Mouse (Mus musculus) CH12.LX (cell line): ENCODE data around the gene Dntt. TPM values are rescaled to one million over a fixed set of nuclear protein-coding genes. Genes with fewer than 3 reads are reported as not detected.

Experiments used
- DNase-seq: peaks from one replicate; pipeline ENCODE4 v3.0.0-alpha.2; 2013; ENCODE audit errors: extremely low read depth
- H3K27ac ChIP-seq: 2 replicates; pipeline ENCODE4 v1.5.1; 2012; ENCODE audit warnings: low read depth, mild to moderate bottlenecking, control low read depth, moderate library complexity; ENCODE audit not compliant: insufficient read depth
- H3K27me3 ChIP-seq: replicated peaks from 2 replicates; pipeline ENCODE3; 2012; ENCODE audit warnings: inconsistent platforms
- H3K36me3 ChIP-seq, 2 experiments: replicated peaks in 1 of 2; 2 replicates each; pipeline versions ENCODE3 to v1.6.1; 2012; ENCODE audit warnings: inconsistent platforms in 1 of 2, low read length in 1 of 2, mild to moderate bottlenecking in 1 of 2, mixed read lengths in 1 of 2, moderate library complexity in 1 of 2; ENCODE audit not compliant: control insufficient read depth in 1 of 2, insufficient read depth in 1 of 2
- H3K4me1 ChIP-seq, 2 experiments: 2 replicates each; pipeline ENCODE4 v1.6.1; 2012; ENCODE audit warnings: inconsistent platforms in 1 of 2, moderate library complexity in 1 of 2; ENCODE audit not compliant: insufficient read depth in 2 of 2, control insufficient read depth in 1 of 2
- H3K4me2 ChIP-seq: 2 replicates; pipeline ENCODE4 v1.6.1; 2012; ENCODE audit warnings: low read depth, mild to moderate bottlenecking, control low read depth; ENCODE audit not compliant: poor library complexity, insufficient read depth, severe bottlenecking
- H3K4me3 ChIP-seq, 3 experiments: fragments of 150-350 bp in 1 of 3; sonication (generic) in 1 of 3; replicated peaks in 1 of 3; 2 replicates each; pipeline versions ENCODE3 to v1.5.1; 2011 to 2012; ENCODE audit warnings: low read depth in 2 of 3, low read length in 2 of 3, mild to moderate bottlenecking in 2 of 3, moderate library complexity in 2 of 3, control low read depth in 1 of 3, improper control_type of control experiment in 1 of 3, inconsistent platforms in 1 of 3, mixed read lengths in 1 of 3; ENCODE audit not compliant: poor library complexity in 1 of 3
- H3K79me2 ChIP-seq: replicated peaks from 2 replicates; pipeline ENCODE4 v1.6.1; 2012; ENCODE audit warnings: mild to moderate bottlenecking, moderate library complexity; ENCODE audit not compliant: control insufficient read depth, poor library complexity, insufficient read depth, severe bottlenecking; ENCODE audit errors: extremely low read depth
- H3K9ac ChIP-seq: 2 replicates; pipeline ENCODE4 v1.6.1; 2012; ENCODE audit warnings: low read depth, mild to moderate bottlenecking, control low read depth, moderate library complexity; ENCODE audit not compliant: insufficient read depth
- H3K9me3 ChIP-seq: replicated peaks from 2 replicates; pipeline ENCODE3; 2012; ENCODE audit warnings: low read length, inconsistent platforms, mixed read lengths
- BHLHE40 ChIP-seq: IDR thresholded peaks from 2 replicates; pipeline ENCODE4 v1.6.1; 2011; ENCODE audit warnings: mild to moderate bottlenecking, low read depth, low read length, improper control_type of control experiment
- CTCF ChIP-seq, 2 experiments: IDR thresholded peaks in 1 of 2; conservative IDR thresholded peaks in 1 of 2; 2 replicates each; pipeline ENCODE4 v1.5.1; 2011 to 2012; ENCODE audit warnings: low read depth in 2 of 2, low read length in 2 of 2, improper control_type of control experiment in 1 of 2, inconsistent platforms in 1 of 2, mild to moderate bottlenecking in 1 of 2, moderate library complexity in 1 of 2
- E2F4 ChIP-seq: IDR thresholded peaks from 2 replicates; pipeline ENCODE4 v1.6.1; 2011; ENCODE audit warnings: low read depth, low read length, improper control_type of control experiment; ENCODE audit not compliant: insufficient replicate concordance
- ELF1 ChIP-seq: IDR thresholded peaks from 2 replicates; pipeline ENCODE4 v1.6.1; 2014; ENCODE audit warnings: low read depth, mild to moderate bottlenecking, inconsistent platforms, low read length, improper control_type of control experiment
- EP300 ChIP-seq: IDR thresholded peaks from 2 replicates; pipeline ENCODE4 v1.6.1; 2011; ENCODE audit warnings: low read length, improper control_type of control experiment
- GABPA ChIP-seq: IDR thresholded peaks from 2 replicates; pipeline ENCODE4 v1.6.1; 2012; ENCODE audit warnings: low read depth, low read length, improper control_type of control experiment, inconsistent platforms; ENCODE audit not compliant: insufficient replicate concordance
- HCFC1 ChIP-seq: IDR thresholded peaks from 2 replicates; pipeline ENCODE4 v1.6.1; 2012; ENCODE audit warnings: low read depth, mild to moderate bottlenecking, inconsistent platforms, low read length, improper control_type of control experiment
- IRF4 ChIP-seq: IDR thresholded peaks from 2 replicates; pipeline ENCODE4 v1.6.1; 2014; ENCODE audit warnings: low read depth, mild to moderate bottlenecking, inconsistent platforms, low read length, improper control_type of control experiment
- JUND ChIP-seq: conservative IDR thresholded peaks from 2 replicates; pipeline ENCODE4 v1.6.1; 2011; ENCODE audit warnings: low read depth, low read length, improper control_type of control experiment
- MAFK ChIP-seq: IDR thresholded peaks from 2 replicates; pipeline ENCODE4 v1.6.1; 2011; ENCODE audit warnings: low read length, improper control_type of control experiment; ENCODE audit not compliant: insufficient replicate concordance
- MEF2A ChIP-seq: IDR thresholded peaks from 2 replicates; pipeline ENCODE4 v1.6.1; 2014; ENCODE audit warnings: low read depth, mild to moderate bottlenecking, inconsistent platforms, low read length, improper control_type of control experiment, borderline replicate concordance
- NELFE ChIP-seq: IDR thresholded peaks from 2 replicates; pipeline ENCODE4 v1.6.1; 2011; ENCODE audit warnings: low read depth, low read length, improper control_type of control experiment
- POLR2A ChIP-seq: IDR thresholded peaks from 2 replicates; pipeline ENCODE4 v1.6.1; 2011; ENCODE audit warnings: low read depth, mild to moderate bottlenecking, improper control_type of control experiment, low read length
- POLR2AphosphoS2 ChIP-seq: IDR thresholded peaks from 2 replicates; pipeline ENCODE4 v1.6.1; 2011; ENCODE audit warnings: low read depth, low read length, improper control_type of control experiment
- RAD21 ChIP-seq: IDR thresholded peaks from 2 replicates; pipeline ENCODE4 v1.6.1; 2011; ENCODE audit warnings: low read depth, mild to moderate bottlenecking, low read length, improper control_type of control experiment, moderate library complexity
- RCOR1 ChIP-seq: conservative IDR thresholded peaks from 2 replicates; pipeline ENCODE4 v1.6.1; 2012; ENCODE audit warnings: low read depth, mild to moderate bottlenecking, inconsistent platforms, low read length, improper control_type of control experiment
- TBP ChIP-seq: conservative IDR thresholded peaks from 2 replicates; pipeline ENCODE4 v1.6.1; 2011; ENCODE audit warnings: low read depth, low read length, improper control_type of control experiment
- TCF12 ChIP-seq: IDR thresholded peaks from 2 replicates; pipeline ENCODE4 v1.6.1; 2014; ENCODE audit warnings: low read depth, mild to moderate bottlenecking, inconsistent platforms, low read length, improper control_type of control experiment
- UBTF ChIP-seq: IDR thresholded peaks from 2 replicates; pipeline ENCODE4 v1.6.1; 2012; ENCODE audit warnings: low read depth, mild to moderate bottlenecking, inconsistent platforms, low read length, improper control_type of control experiment, moderate library complexity
- USF1 ChIP-seq: IDR thresholded peaks from 2 replicates; pipeline ENCODE4 v1.6.1; 2014; ENCODE audit warnings: low read depth, mild to moderate bottlenecking, inconsistent platforms, low read length, improper control_type of control experiment
- ZC3H11A ChIP-seq: IDR thresholded peaks from 2 replicates; pipeline ENCODE4 v1.6.1; 2012; ENCODE audit warnings: low read depth, mild to moderate bottlenecking, inconsistent platforms, low read length, improper control_type of control experiment
- ZKSCAN1 ChIP-seq: IDR thresholded peaks from 2 replicates; pipeline ENCODE4 v1.6.1; 2012; ENCODE audit warnings: low read depth, inconsistent platforms, low read length, improper control_type of control experiment, borderline replicate concordance
- ZMIZ1 ChIP-seq: IDR thresholded peaks from 2 replicates; pipeline ENCODE4 v1.6.1; 2012; ENCODE audit warnings: low read depth, mild to moderate bottlenecking, inconsistent platforms, low read length, improper control_type of control experiment
- ZNF384 ChIP-seq: IDR thresholded peaks from 2 replicates; pipeline ENCODE4 v1.6.1; 2012; ENCODE audit warnings: low read depth, low read length, improper control_type of control experiment, inconsistent platforms
- dilution Hi-C: fragments of 300-500 bp; cut with MboI; formaldehyde crosslinking; loops from 2 replicates; pipeline ENCODE4 v1.14.3; 2020; ENCODE audit warnings: low sequenced_read_pairs; ENCODE audit not compliant: extremely low pct_unique_long_range_greater_than_20kb, extremely low pct_ligation_motif_present
- in situ Hi-C: fragments of 300-500 bp; cut with MboI; formaldehyde crosslinking; loops from 3 replicates; pipeline ENCODE4 v1.14.3; 2019; ENCODE audit warnings: low sequenced_read_pairs, low pct_ligation_motif_present, low pct_unique_long_range_greater_than_20kb, mixed read lengths
- polyA plus RNA-seq: library from polyadenylated mRNA; unstranded; fragments of >175 nt; gene quantifications from 2 replicates; pipeline ENCODE4 v1.2.1, GENCODE M21; 2012; ENCODE audit warnings: low read depth; ENCODE audit not compliant: insufficient read length
- total RNA-seq, 2 experiments: library from RNA; depleted of rRNA; stranded (reverse); fragments of 300-350 nt in 1 of 2; fragments of >200 nt in 1 of 2; gene quantifications; 2 replicates each; pipeline ENCODE4 v1.2.3; 2012 to 2014

Gene Dntt
- total and polyA plus RNA-seq, 3 experiments, result 0.13 TPM; not detected in 2

- no peak overlapping the region for H3K27ac ChIP-seq
- DNase-seq, result no peak
- H3K4me1 ChIP-seq, result peaks cover 2 to 11% of the 10 kb centered on the region in 2 experiments; a peak in 2 of 4 replicates
- in situ Hi-C loops, result loop anchor here (10.0 kb wide), 1 partner anchor 103 kb away; no protein-coding TSS in a partner anchor
- H3K79me2 ChIP-seq, result no peaks in the 10 kb centered on the region
- TF ChIP-seq MAFK, result no peak
- no peak for TF ChIP-seq ZNF384
- TF ChIP-seq TCF12, result no peak
- TF ChIP-seq POLR2AphosphoS2, result no peak
- TF ChIP-seq POLR2A, result no peak
- TF ChIP-seq TBP, result no peak
- no peak for TF ChIP-seq ZKSCAN1
- no peak for TF ChIP-seq E2F4
- no peak for TF ChIP-seq USF1
- TF ChIP-seq HCFC1, result no peak
- no peak for TF ChIP-seq RAD21
- TF ChIP-seq ZC3H11A, result no peak
- no peak for TF ChIP-seq NELFE
- no peak for TF ChIP-seq UBTF
- TF ChIP-seq JUND, result no peak
- TF ChIP-seq IRF4, result no peak
- H3K9ac ChIP-seq, result no peak overlapping the region
- dilution Hi-C loops, result no loop called here
- H3K4me2 ChIP-seq, result no peak overlapping the region
- no peaks in the 10 kb centered on the region for H3K36me3 ChIP-seq
- H3K9me3 ChIP-seq, result no peaks in the 10 kb centered on the region
- H3K27me3 ChIP-seq, result peaks cover 10% of the 10 kb centered on the region
- no peak overlapping the region for H3K4me3 ChIP-seq
Observed at GRCm38 (mm10) chr19:41091901-41092300, 62.8 kb downstream of the Dntt start.

GRCm38 (mm10) chr19:41097038-41097437 is 68.0 kb downstream of the Dntt start:
- peaks cover 32% of the 10 kb centered on the region for H3K27me3 ChIP-seq
- dilution Hi-C loops (no loop called here), in situ Hi-C loops (loop anchor here (10.0 kb wide), 1 partner anchor 98 kb away; no protein-coding TSS in a partner anchor)
- DNase-seq, result no peak
- no peaks in the 10 kb centered on the region for H3K36me3 ChIP-seq
- no peak for TF ChIP-seq NELFE
- no peak for TF ChIP-seq BHLHE40
- TF ChIP-seq MAFK, result no peak
- TF ChIP-seq TCF12, result no peak
- no peak for TF ChIP-seq EP300
- no peak for TF ChIP-seq MEF2A
- no peak for TF ChIP-seq RCOR1
- TF ChIP-seq ZC3H11A, result no peak
- no peak for TF ChIP-seq POLR2A
- no peak for TF ChIP-seq CTCF (conservative IDR thresholded peaks at IDR 0.05 in 1 of 2, IDR thresholded peaks at IDR 0.05 in 1 of 2; ENCODE audit: low read depth in 2 of 2, low read length in 2 of 2)
- TF ChIP-seq JUND, result no peak
- no peak for TF ChIP-seq ZMIZ1
- TF ChIP-seq ELF1, result no peak
- TF ChIP-seq GABPA, result no peak
- no peaks in the 10 kb centered on the region for H3K9me3 ChIP-seq
- no peaks in the 10 kb centered on the region for H3K79me2 ChIP-seq
- no peak overlapping the region for H3K4me3 ChIP-seq
- H3K4me1 ChIP-seq, result peaks cover 3 to 9% of the 10 kb centered on the region in 2 experiments; a peak in 3 of 4 replicates
- H3K4me2 ChIP-seq, result no peak overlapping the region
- no peak overlapping the region for H3K27ac ChIP-seq
- H3K9ac ChIP-seq, result no peak overlapping the region
